Mouse (Mus musculus): ENCODE results near the gene Frs2.
"Not testable (repeated sequence)": the region's sequence is repeated elsewhere in the genome, so short reads cannot be mapped to it uniquely, and the experiment has no call there.

The Frs2 gene

GRCm38 (mm10) chr10:117097116-117097698 is 51.1 kb downstream of the Frs2 start:
- DNase-seq, result no peak

GRCm38 (mm10) chr10:117096096-117096495 is 52.2 kb downstream of the Frs2 start:
- no peak for DNase-seq

- peak; percentile 34 for DNase-seq
Measured at GRCm38 (mm10) chr10:117094504-117095329, 53.6 kb downstream of the Frs2 start.

GRCm38 (mm10) chr10:117089628-117090027 is 58.7 kb downstream of the Frs2 start:
- DNase-seq, result no peak

- DNase-seq, result no peak
Measured at GRCm38 (mm10) chr10:117081914-117082359, 66.4 kb downstream of the Frs2 start.

GRCm38 (mm10) chr10:117081326-117081725 is 67.0 kb downstream of the Frs2 start:
- no peak for DNase-seq

GRCm38 (mm10) chr10:117078284-117078683 is 70.0 kb downstream of the Frs2 start:
- DNase-seq, result no peak

GRCm38 (mm10) chr10:117073176-117073575 is 75.2 kb downstream of the Frs2 start:
- no peak for DNase-seq

GRCm38 (mm10) chr10:117072191-117072888 is 76.0 kb downstream of the Frs2 start:
- no peak for DNase-seq

- DNase-seq, result no peak
Measured at GRCm38 (mm10) chr10:117069109-117069508, 79.2 kb downstream of the Frs2 start.

- no peak for DNase-seq
Measured at GRCm38 (mm10) chr10:117064076-117064475, 84.3 kb downstream of the Frs2 start.

GRCm38 (mm10) chr10:117063254-117064021 is 84.9 kb downstream of the Frs2 start, which contains the start of gene Cct2:
Gene Cct2 (minus strand): TSS chr10:117063814.
- peak; percentile 82 for DNase-seq

GRCm38 (mm10) chr10:117062894-117063253 is 85.5 kb downstream of the Frs2 start:
- no peak for DNase-seq

GRCm38 (mm10) chr10:117055668-117056067 is 92.7 kb downstream of the Frs2 start:
- no peak for DNase-seq

- DNase-seq, result no peak
Measured at GRCm38 (mm10) chr10:117049961-117050597, 98.3 kb downstream of the Frs2 start.

GRCm38 (mm10) chr10:117049253-117049652 is 99.1 kb downstream of the Frs2 start:
- no peak for DNase-seq

- no peak for DNase-seq
Measured at GRCm38 (mm10) chr10:117045175-117046056, 102.9 kb downstream of the Frs2 start, which contains the start of gene Lrrc10. Gene Lrrc10 (plus strand): TSS chr10:117045341.

- DNase-seq, result not testable (repeated sequence)
Measured at GRCm38 (mm10) chr10:117043497-117044166, 104.7 kb downstream of the Frs2 start.

- no peak for DNase-seq
Measured at GRCm38 (mm10) chr10:117042295-117042694, 106.0 kb downstream of the Frs2 start.

- DNase-seq, result no peak
Measured at GRCm38 (mm10) chr10:117040355-117040754, 108.0 kb downstream of the Frs2 start.

GRCm38 (mm10) chr10:117033785-117034184 is 114.5 kb downstream of the Frs2 start:
- DNase-seq, result peak; percentile 70

Measured in kidney, adult 11 months (tissue).